Comparison of ENCODE assay signal across 18 mouse cellular contexts in the genomic region with DNA sequence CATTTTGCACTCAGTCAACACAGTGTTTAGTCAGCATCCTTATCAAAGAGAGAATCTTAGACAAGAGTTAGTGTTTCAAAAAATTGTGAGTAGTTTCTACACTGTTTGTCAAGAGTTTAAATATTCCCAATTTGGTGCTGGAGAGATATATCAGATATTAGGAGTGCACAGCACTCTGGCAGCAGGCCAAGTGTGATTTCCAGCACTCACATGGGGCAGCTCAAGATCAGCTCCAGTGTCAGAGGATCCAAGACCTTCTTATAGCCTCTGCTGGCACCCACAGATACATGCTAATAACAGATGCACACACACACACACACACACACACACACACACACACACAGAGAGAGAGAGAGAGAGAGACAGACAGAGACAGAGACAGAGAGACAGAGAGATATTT.
A peak's percentile ranks its signal among the peaks of the same experiment; 100 is the strongest.
DNase-seq lines count a peak whose midpoint lies in the region; ATAC-seq lines count a peak whose summit lies in the region.
"Had no signal": no experiment of that assay in that cellular context is flagged by ENCODE, and none has a peak within 500 bp of the region (broad histone marks: within the 10 kb centered on the region; RNA-seq: fewer than 3 reads in every experiment).

No protein-coding gene starts in this region.

- no peaks in the 10 kb centered on the region for H3K4me1 ChIP-seq in kidney, embryonic 15.5 days
- H3K4me1 ChIP-seq: embryonic facial prominence, embryonic 13.5 days; forebrain, embryonic 12.5 days; heart, embryonic 10.5 days; hindbrain, embryonic 12.5 days had no signal

- H3K27me3 ChIP-seq in kidney, embryonic 15.5 days = no peaks in the 10 kb centered on the region
- H3K27me3 ChIP-seq: embryonic facial prominence, embryonic 13.5 days; forebrain, embryonic 12.5 days; hindbrain, embryonic 12.5 days had no signal

- DNase-seq in cerebellum, adult 11-12 months = peak; percentile 24
- DNase-seq in left cerebral cortex, postnatal 4 days = peak; percentile 29
- no peak for DNase-seq in left cerebral cortex, postnatal 14 days (ENCODE audit: low spot score in 2 of 2)
- DNase-seq in lung, postnatal 10 days = peak; percentile 2
- DNase-seq in lung, adult 18-20 months = no peak
- DNase-seq in cerebellum, postnatal 14 days = peak; percentile 57 to 65
- DNase-seq: adrenal gland, postnatal 14 days; gastrocnemius, postnatal 10 days; heart, adult 18-20 months; heart, postnatal 10 days; heart, postnatal 4 days had no signal

- no peak overlapping the region for H3K4me3 ChIP-seq in kidney, embryonic 15.5 days (replicated peaks)
- H3K4me3 ChIP-seq: embryonic facial prominence, embryonic 13.5 days; forebrain, embryonic 12.5 days; heart, embryonic 10.5 days; hindbrain, embryonic 12.5 days had no signal

- H3K4me2 ChIP-seq in kidney, embryonic 15.5 days = no peak overlapping the region
- H3K4me2 ChIP-seq: embryonic facial prominence, embryonic 13.5 days; forebrain, embryonic 12.5 days; hindbrain, embryonic 12.5 days had no signal

- no peak overlapping the region for H3K9ac ChIP-seq in kidney, embryonic 15.5 days
- H3K9ac ChIP-seq: embryonic facial prominence, embryonic 13.5 days; forebrain, embryonic 12.5 days; hindbrain, embryonic 12.5 days had no signal

- no peak for ATAC-seq in cerebellum, adult (ENCODE audit: insufficient number of reproducible peaks, low FRiP score, low TSS enrichment)
- no peak for ATAC-seq in kidney, embryonic 15.5 days (replicated peaks; ENCODE audit: low FRiP score)
- ATAC-seq: hindbrain, embryonic 16.5 days had no signal

- no peaks in the 10 kb centered on the region for H3K36me3 ChIP-seq in kidney, embryonic 15.5 days
- H3K36me3 ChIP-seq: embryonic facial prominence, embryonic 13.5 days; forebrain, embryonic 12.5 days; heart, embryonic 10.5 days; hindbrain, embryonic 12.5 days had no signal

- H3K27ac ChIP-seq in kidney, embryonic 15.5 days = no peak overlapping the region
- H3K27ac ChIP-seq: embryonic facial prominence, embryonic 13.5 days; forebrain, embryonic 12.5 days; heart, embryonic 10.5 days; hindbrain, embryonic 12.5 days had no signal

- intact Hi-C loops in left cerebral cortex, postnatal 4 days (cut with DNase I) = no loop called here
- intact Hi-C loops in left cerebral cortex, postnatal 14 days (cut with DNase I) = no loop called here

- H3K9me3 ChIP-seq in kidney, embryonic 15.5 days (replicated peaks) = no peaks in the 10 kb centered on the region
- H3K9me3 ChIP-seq: embryonic facial prominence, embryonic 13.5 days; forebrain, embryonic 12.5 days; heart, embryonic 10.5 days; hindbrain, embryonic 12.5 days had no signal

Comparison
In these comparisons a context has a peak if more than half of its experiments do, and no peak if none do; other contexts are left out.
1. DNase-seq: peak in cerebellum, adult 11-12 months (single experiment), left cerebral cortex, postnatal 4 days (single experiment), lung, postnatal 10 days (single experiment) and cerebellum, postnatal 14 days (2 of 2); none in left cerebral cortex, postnatal 14 days (0 of 2) and lung, adult 18-20 months (0 of 2).